Mouse (Mus musculus) cerebral cortex, adult 2 months (tissue): ENCODE results near the gene Slc28a3.

Source experiments
- WGBS: fragments of 180-500 bp; shearing (Covaris S2); methylation state at CpG from one replicate; pipeline ENCODE4 v1.1.7; 2018; 5-methylcytosine and 5-hydroxymethylcytosine counted together

The Slc28a3 gene

DNA sequence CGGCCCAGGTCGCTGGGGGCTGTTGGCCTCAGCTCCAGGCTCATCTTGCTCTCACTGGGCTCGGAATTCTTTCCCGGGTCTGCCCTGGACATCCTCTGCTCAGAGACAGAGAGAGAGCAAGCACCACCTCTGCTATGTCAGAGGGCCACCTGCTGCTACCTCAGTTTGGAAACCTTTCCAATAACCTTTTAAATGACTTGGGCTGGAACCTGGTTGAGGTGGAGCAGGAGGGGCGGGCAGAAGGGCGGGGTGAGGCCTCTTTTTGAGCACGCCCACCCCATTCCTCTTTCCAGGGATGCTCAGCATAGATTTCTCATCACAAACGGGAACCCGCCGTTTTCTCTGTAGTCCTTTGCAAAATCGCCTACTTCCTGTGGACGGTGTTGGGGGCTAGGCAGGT, at the start of gene Slc28a3:
Gene Slc28a3, minus strand, starts transcription at position 162 of the 400 bp plus-strand sequence.
- 35% methylated on average over 12 of the region's 12 CpGs for WGBS

DNA sequence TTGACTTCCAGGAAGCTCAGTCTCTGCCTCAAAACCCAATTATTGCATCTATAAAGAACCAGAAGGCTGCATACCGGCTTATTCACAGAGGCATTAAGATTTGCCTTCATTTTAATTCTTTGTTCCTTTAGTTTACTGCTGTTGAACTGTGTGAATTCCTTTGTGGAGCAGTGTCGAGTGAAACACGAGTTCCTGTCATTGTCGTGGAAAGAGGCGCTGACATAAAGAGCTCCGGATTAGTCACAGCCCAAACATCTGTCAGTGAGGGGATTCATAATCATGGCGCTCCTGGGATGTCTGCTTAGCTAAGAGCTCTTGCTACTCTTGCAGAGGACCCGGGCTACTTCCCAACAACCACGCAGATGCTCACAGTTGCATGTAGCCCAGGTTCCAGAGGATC, 47.3 kb upstream of the Slc28a3 start:
- 32% methylated on average over 9 of the region's 9 CpGs for WGBS

DNA sequence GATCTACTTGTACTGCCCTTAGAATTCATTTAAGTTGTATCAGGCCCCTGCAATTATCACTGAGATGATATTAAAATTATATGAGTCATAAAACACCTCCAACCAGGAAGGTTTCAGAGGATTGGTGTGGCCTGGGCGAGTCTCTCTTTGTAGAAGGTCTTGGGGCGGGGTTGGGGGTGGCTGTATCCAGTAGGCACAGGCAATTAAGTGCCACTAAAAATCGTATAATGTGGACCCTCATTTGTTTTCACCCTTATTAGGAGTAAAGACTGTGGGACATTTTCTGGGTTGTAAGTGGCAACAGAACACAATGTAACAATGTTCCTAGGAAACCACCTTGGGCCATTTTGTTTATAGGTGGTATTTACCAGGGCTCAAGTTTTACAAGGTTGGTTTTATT, 46.2 kb upstream of the Slc28a3 start:
- WGBS: 82% methylated on average over 3 of the region's 3 CpGs

- 69% methylated on average over 10 of the region's 10 CpGs for WGBS
Observed at GRCm38 (mm10) chr13:58655552-58655951, 44.9 kb upstream of the Slc28a3 start.

GRCm38 (mm10) chr13:58640330-58640729, 29.7 kb upstream of the Slc28a3 start:
- 13% methylated on average over 6 of the region's 6 CpGs for WGBS

GRCm38 (mm10) chr13:58638950-58639349, 28.3 kb upstream of the Slc28a3 start:
- WGBS: 23% methylated on average over 4 of the region's 4 CpGs

- 10% methylated on average over 13 of the region's 13 CpGs for WGBS
Observed at GRCm38 (mm10) chr13:58637360-58638002, 26.8 kb upstream of the Slc28a3 start.

GRCm38 (mm10) chr13:58633887-58634286, 23.2 kb upstream of the Slc28a3 start:
- WGBS: 55% methylated on average over 4 of the region's 4 CpGs

- WGBS: 68% methylated on average over 10 of the region's 10 CpGs
Observed at GRCm38 (mm10) chr13:58630756-58631155, 20.1 kb upstream of the Slc28a3 start.

- 52% methylated on average over 13 of the region's 13 CpGs for WGBS
Observed at GRCm38 (mm10) chr13:58629365-58630050, 18.8 kb upstream of the Slc28a3 start.

GRCm38 (mm10) chr13:58622647-58623046, 12.0 kb upstream of the Slc28a3 start:
- WGBS: 64% methylated on average over 8 of the region's 8 CpGs

DNA sequence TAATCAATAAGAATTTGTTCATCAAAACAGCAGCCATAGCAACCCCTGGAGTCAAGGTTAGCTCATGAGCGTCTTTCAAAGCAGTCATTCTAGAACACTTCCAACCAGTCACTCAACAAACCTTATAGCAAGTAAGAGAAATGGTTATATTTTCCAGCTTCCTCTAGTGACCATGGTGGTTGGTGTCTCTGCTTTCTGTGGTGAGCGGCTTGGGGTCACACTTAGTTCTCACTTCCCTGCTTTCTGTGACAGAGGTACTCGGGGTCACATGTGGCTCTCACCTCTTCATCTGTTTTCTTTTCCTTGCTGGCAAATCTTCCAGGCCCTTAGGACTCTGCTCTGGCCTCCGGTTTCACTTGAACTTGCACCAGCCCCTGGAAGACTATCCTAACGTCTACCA, 8.6 kb upstream of the Slc28a3 start:
- 84% methylated on average over 5 of the region's 5 CpGs for WGBS

- WGBS: 36% methylated on average over 7 of the region's 7 CpGs
Observed at GRCm38 (mm10) chr13:58610059-58610458, 618 bp downstream of the Slc28a3 start.

DNA sequence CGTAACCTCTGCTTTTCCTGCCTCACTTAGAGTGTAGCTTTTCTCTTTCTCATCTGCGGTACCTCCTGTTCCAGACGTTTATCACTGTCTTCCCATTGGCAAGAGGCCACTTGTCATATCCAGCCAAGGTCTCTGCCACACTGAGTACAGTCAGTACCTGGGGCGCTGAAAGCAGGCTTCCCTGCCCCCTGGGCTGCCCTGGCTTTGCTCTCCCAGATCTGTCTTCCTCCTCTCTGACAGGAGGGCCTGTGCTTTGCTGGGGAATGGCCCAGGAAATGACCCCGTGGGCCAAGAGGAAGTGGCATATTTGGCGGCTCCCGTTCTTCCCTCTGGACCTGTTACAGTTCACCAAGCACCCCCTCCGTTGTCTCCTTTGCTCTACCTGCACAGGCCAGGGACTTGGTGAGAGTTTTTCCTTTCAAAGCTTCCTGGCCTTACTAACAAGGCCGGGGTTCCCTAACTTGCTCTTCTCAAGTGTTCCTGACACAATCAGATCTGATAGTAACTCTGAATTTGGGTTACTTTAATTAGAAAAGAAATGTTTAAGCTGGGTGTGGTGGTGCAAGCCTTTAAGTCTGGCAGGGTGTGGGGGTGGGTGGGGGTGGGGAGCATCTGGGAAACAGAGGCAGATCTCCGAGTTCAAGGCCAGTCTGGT, 9.3 kb downstream of the Slc28a3 start:
- 71% methylated on average over 10 of the region's 10 CpGs for WGBS

DNA sequence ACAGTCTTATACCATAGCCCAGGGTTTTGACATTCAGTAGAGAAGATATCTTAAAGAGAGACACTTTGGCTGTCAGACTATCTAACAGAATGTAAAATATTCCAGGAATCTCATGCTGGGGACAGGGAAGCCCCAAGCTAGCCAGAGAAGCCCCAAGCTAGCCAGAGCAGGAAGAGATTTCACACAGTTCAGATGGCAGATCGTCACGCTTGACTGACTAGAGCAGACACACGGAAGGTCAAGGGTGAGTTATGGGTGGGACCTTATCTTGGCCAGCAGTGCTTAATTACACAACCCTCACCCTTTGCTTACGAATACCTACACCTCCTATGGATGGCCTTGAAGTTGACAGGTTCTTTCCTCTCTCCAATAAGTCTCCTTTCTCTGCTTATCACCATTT, 12.1 kb downstream of the Slc28a3 start:
- 81% methylated on average over 4 of the region's 4 CpGs for WGBS

GRCm38 (mm10) chr13:58593129-58593528, 17.5 kb downstream of the Slc28a3 start:
- 45% methylated on average over 7 of the region's 7 CpGs for WGBS

- WGBS: 85% methylated on average over 7 of the region's 7 CpGs
Observed at GRCm38 (mm10) chr13:58591912-58592311, 18.8 kb downstream of the Slc28a3 start.

DNA sequence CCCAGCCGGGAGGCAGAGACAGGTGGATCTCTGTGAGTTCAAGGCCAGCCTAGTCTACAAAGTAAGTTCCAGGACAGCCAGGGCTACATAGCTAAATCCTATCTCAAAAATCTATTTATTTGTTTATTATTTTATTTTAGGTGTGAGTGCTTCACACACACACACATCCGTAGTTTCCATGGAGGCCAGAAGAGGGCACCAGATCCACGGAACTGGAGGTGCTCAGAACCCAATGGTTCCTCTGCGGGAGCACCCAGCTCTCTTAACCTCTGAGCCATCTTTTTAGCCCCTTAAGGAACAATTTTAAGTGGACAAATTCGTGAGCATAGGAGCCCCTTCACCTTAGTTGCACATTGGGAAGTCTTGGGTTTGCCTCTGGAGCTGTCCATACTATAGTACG, 20.0 kb downstream of the Slc28a3 start:
- 41% methylated on average over 6 of the region's 6 CpGs for whole genome bisulfite sequencing

GRCm38 (mm10) chr13:58589517-58589858, 21.2 kb downstream of the Slc28a3 start:
- WGBS: under 1% methylated on average over 9 of the region's 9 CpGs

- 30% methylated on average over 15 of the region's 15 CpGs for WGBS
Observed at GRCm38 (mm10) chr13:58588655-58589516, 21.8 kb downstream of the Slc28a3 start.

- WGBS: 84% methylated on average over 7 of the region's 7 CpGs
Observed at GRCm38 (mm10) chr13:58587962-58588361, 22.7 kb downstream of the Slc28a3 start.

- 91% methylated on average over 9 of the region's 9 CpGs for WGBS
Observed at GRCm38 (mm10) chr13:58566181-58566580, 44.5 kb downstream of the Slc28a3 start.
